Mouse (Mus musculus) left cerebral cortex, postnatal 36 days (tissue): ENCODE results near the gene Ift43. TPM values are rescaled to one million over a fixed set of nuclear protein-coding genes. Genes with fewer than 3 reads are reported as not detected.

Source experiments
- DNase-seq, 2 experiments: peaks; one replicate each; pipeline ENCODE4 v3.0.0; 2021 to 2022; ENCODE audit warnings: low spot score in 2 of 2, mixed read lengths in 1 of 2
- intact Hi-C: fragments of 180-260 bp; cut with DNase I; formaldehyde crosslinking; loops from one replicate; pipeline ENCODE4 v1.15.1; 2025
- total RNA-seq, 2 experiments: library from RNA; stranded (reverse); gene quantifications; 2 replicates each; pipeline ENCODE4 v1.2.3; 2021

Ift43 gene
- total RNA-seq, 2 experiments from 2014 or later: 14.4 to 15.8 TPM

- peak in 1 of 2 experiments; percentile 23 for DNase-seq
- intact Hi-C loops: no loop called here
Measured at GRCm38 (mm10) chr12:86077322-86077721, 5.0 kb upstream of the Ift43 start.

GRCm38 (mm10) chr12:86077736-86078135, 4.6 kb upstream of the Ift43 start:
- intact Hi-C loops: loop anchor here (1.0 to 2.0 kb wide), 3 partner anchors 51 to 213 kb away; no protein-coding TSS in a partner anchor
- DNase-seq: no peak

GRCm38 (mm10) chr12:86078176-86078552, 4.2 kb upstream of the Ift43 start:
- intact Hi-C loops: loop anchor here (1.0 to 2.0 kb wide), 3 partner anchors 52 to 213 kb away; no protein-coding TSS in a partner anchor

GRCm38 (mm10) chr12:86078553-86079201, 3.7 kb upstream of the Ift43 start, which contains the start of gene Tgfb3:
Gene Tgfb3, minus strand, starts transcription at chr12:86079041.
- peak; percentile 39 to 43 for DNase-seq
- intact Hi-C loops: loop anchor here (1.0 to 2.0 kb wide), 3 partner anchors 52 to 214 kb away; no protein-coding TSS in a partner anchor

More at GRCm38 (mm10) chr12:86078176-86078552, 4.2 kb upstream of the Ift43 start:
- no peak for DNase-seq

GRCm38 (mm10) chr12:86079202-86079667, 3.1 kb upstream of the Ift43 start:
- intact Hi-C loops: loop anchor here (2.0 kb wide), 2 partner anchors 124 to 214 kb away; no protein-coding TSS in a partner anchor
- DNase-seq: peak; percentile 91

GRCm38 (mm10) chr12:86085873-86086272, 3.5 kb downstream of the Ift43 start:
- intact Hi-C loops: no loop called here
- DNase-seq: peak in 1 of 2 experiments; percentile 55

- intact Hi-C loops: no loop called here
- peak in 1 of 2 experiments; percentile 18 for DNase-seq
Measured at GRCm38 (mm10) chr12:86086550-86086949, 4.2 kb downstream of the Ift43 start.

- DNase-seq: no peak
- intact Hi-C loops: no loop called here
Measured at GRCm38 (mm10) chr12:86088042-86088441, 5.7 kb downstream of the Ift43 start.

- DNase-seq: no peak
Measured at GRCm38 (mm10) chr12:86090764-86091163, 8.4 kb downstream of the Ift43 start.

GRCm38 (mm10) chr12:86091601-86092132, 9.3 kb downstream of the Ift43 start:
- DNase-seq: no peak
- intact Hi-C loops: no loop called here

More at GRCm38 (mm10) chr12:86090764-86091163, 8.4 kb downstream of the Ift43 start:
- intact Hi-C loops: no loop called here

GRCm38 (mm10) chr12:86094075-86094474, 11.7 kb downstream of the Ift43 start:
- intact Hi-C loops: no loop called here
- no peak for DNase-seq

- intact Hi-C loops: no loop called here
- DNase-seq: no peak
Measured at GRCm38 (mm10) chr12:86095806-86096205, 13.5 kb downstream of the Ift43 start.

- intact Hi-C loops: no loop called here
- no peak for DNase-seq
Measured at GRCm38 (mm10) chr12:86097781-86098180, 15.4 kb downstream of the Ift43 start.

GRCm38 (mm10) chr12:86100711-86101110, 18.4 kb downstream of the Ift43 start:
- intact Hi-C loops: no loop called here

GRCm38 (mm10) chr12:86102686-86103085, 20.3 kb downstream of the Ift43 start:
- intact Hi-C loops: no loop called here
- no peak for DNase-seq

More at GRCm38 (mm10) chr12:86100711-86101110, 18.4 kb downstream of the Ift43 start:
- no peak for DNase-seq

GRCm38 (mm10) chr12:86103391-86103790, 21.1 kb downstream of the Ift43 start:
- intact Hi-C loops: no loop called here
- DNase-seq: no peak

GRCm38 (mm10) chr12:86103852-86104251, 21.5 kb downstream of the Ift43 start:
- intact Hi-C loops: no loop called here

GRCm38 (mm10) chr12:86104297-86104696, 22.0 kb downstream of the Ift43 start:
- no peak for DNase-seq
- intact Hi-C loops: no loop called here

More at GRCm38 (mm10) chr12:86103852-86104251, 21.5 kb downstream of the Ift43 start:
- no peak for DNase-seq

- no peak for DNase-seq
- intact Hi-C loops: no loop called here
Measured at GRCm38 (mm10) chr12:86105546-86105945, 23.2 kb downstream of the Ift43 start.

- intact Hi-C loops: no loop called here
- DNase-seq: no peak
Measured at GRCm38 (mm10) chr12:86106086-86106485, 23.7 kb downstream of the Ift43 start.

- DNase-seq: no peak
- intact Hi-C loops: no loop called here
Measured at GRCm38 (mm10) chr12:86107645-86108044, 25.3 kb downstream of the Ift43 start.
